Mouse (Mus musculus) G1E-ER4 (cell line): ENCODE measurements around the gene Ms4a4a. TPM values are rescaled to one million over a fixed set of nuclear protein-coding genes. Genes with fewer than 3 reads are reported as not detected.

Experiments used
- GATA1 ChIP-seq: IDR thresholded peaks from one replicate; pipeline ENCODE4 v1.8.0; 2012; ENCODE audit warnings: low read length, inconsistent platforms
- polyA plus RNA-seq: library from polyadenylated mRNA; stranded (reverse); fragments of >175 nt; gene quantifications from 2 replicates; pipeline ENCODE4 v1.2.3, GENCODE M21; 2012

The Ms4a4a gene
- not detected in 2 replicates for polyA plus RNA-seq

DNA sequence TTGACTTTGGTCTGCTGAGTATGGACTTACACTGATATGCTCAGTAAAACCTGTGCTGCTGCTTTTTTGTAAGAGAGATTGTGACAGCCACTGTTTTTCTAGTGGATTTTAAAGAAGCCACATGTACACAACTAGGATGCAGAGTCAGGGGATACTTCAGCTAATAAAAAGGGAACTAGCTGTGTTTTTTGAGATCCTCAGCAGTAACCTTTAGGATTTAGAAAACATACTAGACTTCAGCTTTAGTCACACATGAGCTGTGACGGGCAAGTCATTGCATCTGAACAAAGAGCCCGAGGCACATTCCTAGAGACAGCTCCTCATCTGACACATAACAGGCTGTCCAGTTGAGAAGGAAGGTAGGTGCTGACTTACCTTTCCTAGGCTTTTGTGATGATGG, at the start of gene Ms4a4a:
Gene Ms4a4a, plus strand, starts transcription at position 251 of the 400 bp plus-strand sequence.
- no peak for TF ChIP-seq GATA1

- no peak for TF ChIP-seq GATA1
Observed at GRCm38 (mm10) chr19:11335932-11336331, 39.4 kb upstream of the Ms4a4a start, which contains the start of gene Ms4a7. Gene Ms4a7, minus strand, starts transcription at chr19:11336146.

DNA sequence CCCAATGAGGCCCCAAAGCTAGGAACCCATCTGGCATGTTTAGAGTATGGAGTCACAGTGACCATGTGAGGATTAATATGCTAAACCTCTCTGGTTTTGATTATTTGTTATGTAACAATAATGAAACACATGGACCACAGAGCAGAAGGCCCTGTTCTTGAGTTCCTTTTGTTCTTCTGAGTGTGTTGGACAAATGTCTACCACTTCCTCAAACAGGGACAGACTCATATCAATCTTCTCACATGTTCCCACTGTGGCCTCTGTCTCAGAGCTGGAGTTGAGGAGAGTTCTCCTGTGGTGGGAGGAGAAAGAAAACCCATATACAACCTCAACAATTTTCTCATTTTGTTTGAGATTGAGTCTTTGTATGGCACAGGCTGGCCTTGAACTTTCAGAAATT, 32.2 kb upstream of the Ms4a4a start:
- TF ChIP-seq GATA1: no peak

- no peak for TF ChIP-seq GATA1
Observed at GRCm38 (mm10) chr19:11343992-11344391, 31.3 kb upstream of the Ms4a4a start.

DNA sequence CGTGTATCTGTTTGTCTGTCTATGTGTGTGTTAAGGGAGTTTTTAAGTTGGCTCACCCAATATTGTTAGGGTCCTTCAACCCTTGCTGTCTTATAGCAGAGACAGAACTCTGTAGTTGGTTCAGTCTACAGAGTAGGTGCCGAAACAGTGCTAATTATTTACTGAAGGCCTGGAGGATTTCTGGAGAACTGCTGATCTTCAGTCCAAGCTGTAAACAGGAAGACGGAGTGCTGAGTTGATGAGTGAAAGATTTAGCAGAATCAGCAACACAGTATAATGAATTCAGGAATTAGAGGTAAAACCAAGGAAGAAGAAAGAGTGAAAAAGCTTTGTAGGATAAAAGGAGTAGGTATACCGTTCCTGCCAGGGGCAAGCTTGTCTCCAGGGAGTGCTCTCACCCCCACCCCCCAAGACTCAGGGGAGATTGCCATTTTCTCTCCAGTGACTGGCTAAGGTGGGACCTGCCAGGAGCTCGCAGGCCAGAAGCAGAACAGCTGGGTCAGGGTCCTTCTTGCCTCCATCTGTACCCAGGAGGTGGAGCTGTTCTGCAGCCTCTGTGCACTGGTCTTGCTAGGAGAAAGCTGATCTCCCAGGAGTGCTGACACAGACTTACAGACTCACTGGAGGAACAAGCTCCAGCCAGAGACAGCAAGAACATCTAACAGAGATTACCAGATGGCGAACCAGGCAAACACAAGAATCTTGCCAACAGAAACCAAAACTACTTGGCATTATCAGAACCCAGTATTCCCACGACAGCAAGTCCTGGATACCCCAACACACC, 25.4 kb upstream of the Ms4a4a start:
- TF ChIP-seq GATA1: no peak

- TF ChIP-seq GATA1: no peak
Observed at GRCm38 (mm10) chr19:11351878-11352277, 23.4 kb upstream of the Ms4a4a start.

DNA sequence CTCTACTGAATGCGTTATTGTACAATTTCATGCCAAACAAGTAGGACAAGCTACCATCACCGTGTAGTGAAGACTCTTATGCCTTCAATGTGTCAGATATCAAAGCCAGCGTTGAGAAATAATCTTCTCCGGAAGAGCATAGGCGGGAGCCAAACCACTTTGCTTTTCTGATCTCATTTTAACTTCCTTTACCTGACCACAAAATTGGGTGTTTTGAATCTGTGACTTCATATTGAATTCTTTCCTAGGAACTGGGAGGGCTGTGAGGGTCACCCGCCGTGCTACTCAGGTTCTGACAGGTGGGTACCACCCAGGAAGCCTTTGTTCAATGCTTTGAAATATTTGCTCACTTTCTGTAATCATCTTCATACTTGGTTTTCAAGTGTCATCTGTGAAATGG, 19.6 kb upstream of the Ms4a4a start:
- TF ChIP-seq GATA1: no peak

- TF ChIP-seq GATA1: no peak
Observed at GRCm38 (mm10) chr19:11360106-11360505, 15.2 kb upstream of the Ms4a4a start.

GRCm38 (mm10) chr19:11362002-11362401, 13.3 kb upstream of the Ms4a4a start:
- no peak for TF ChIP-seq GATA1

GRCm38 (mm10) chr19:11368310-11368709, 7.0 kb upstream of the Ms4a4a start:
- TF ChIP-seq GATA1: no peak

DNA sequence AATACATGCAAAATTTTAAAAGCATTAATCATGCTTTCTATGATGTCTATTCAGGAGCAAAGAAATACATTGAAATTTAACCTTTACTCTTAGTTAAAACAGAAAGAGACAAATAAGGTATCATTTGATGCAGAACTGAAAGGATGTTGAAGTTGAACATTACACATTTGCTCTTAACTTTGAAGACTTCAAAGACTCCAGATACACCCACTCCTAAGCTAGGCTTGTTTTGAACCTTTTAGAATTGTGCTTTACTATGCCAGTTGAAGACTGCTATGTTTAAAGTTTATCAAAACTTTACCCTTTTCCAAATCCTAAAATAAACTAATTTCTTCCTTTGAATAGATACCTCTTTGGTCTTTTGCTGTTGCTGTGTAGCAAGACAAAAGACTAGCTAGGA, 4.1 kb upstream of the Ms4a4a start:
- TF ChIP-seq GATA1: no peak

- no peak for TF ChIP-seq GATA1
Observed at GRCm38 (mm10) chr19:11376399-11376798, 1.1 kb downstream of the Ms4a4a start.

DNA sequence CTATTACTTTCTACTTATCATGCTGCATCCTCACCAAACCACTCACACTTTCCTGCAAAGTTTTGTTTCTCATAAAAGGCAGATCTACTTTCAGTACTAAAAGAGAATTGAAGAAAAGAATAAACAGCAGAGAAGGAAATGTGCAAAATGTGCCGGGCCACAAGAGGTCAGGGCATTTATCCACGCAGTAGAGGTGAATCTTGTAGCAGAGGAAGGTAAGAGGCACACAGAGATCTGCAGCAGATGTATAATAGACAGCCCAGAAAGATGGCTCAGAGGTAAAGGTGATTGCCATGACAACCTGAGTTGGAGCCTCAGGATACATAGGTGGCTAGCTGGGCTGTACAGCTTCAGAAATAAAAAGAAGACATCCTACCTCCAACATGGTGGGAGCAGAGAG, 11.8 kb downstream of the Ms4a4a start:
- no peak for TF ChIP-seq GATA1

- TF ChIP-seq GATA1: no peak
Observed at GRCm38 (mm10) chr19:11387685-11388084, 12.4 kb downstream of the Ms4a4a start.

GRCm38 (mm10) chr19:11388949-11389348, 13.6 kb downstream of the Ms4a4a start:
- no peak for TF ChIP-seq GATA1

DNA sequence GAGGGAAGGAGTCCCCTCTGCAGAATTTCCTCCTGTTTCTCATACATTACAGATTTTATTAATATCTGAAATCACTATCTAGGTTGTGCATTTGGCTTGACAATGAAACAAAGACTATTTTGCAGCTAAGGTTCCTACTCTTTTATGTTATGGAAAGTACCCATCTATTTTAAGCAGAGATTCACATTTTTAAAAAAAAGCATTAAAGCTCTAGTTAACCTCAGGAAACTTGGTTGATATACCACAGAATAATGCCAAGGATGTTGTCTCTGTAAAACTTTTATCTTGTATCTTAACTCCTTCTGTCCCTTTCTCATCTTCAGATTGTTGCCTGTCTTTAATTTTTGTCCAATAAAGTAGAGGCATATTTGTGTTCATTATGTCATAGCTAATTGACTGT, 20.4 kb downstream of the Ms4a4a start:
- no peak for TF ChIP-seq GATA1

DNA sequence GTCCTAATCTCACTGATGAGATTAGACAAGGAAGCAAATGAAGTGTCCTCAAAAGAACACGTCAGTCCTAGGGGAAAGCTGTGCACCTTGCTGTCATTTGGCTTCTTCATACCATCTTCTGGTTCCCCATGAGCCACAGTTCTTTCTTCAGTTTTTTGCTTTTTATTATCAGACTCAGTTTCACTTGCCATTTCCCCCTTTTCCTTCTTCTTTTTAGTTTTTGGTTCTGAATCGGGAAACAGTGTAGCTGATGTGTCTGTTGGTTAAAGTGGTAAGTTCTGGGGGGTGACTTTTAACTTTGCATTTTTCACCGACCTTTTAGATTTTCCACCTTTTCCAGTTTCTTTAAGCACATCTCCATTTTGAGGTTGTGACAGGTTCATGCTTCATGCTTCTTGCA, 29.2 kb downstream of the Ms4a4a start, which contains the start of gene Ms4a4c:
Gene Ms4a4c, plus strand, starts transcription at position 244 of the 400 bp plus-strand sequence.
- no peak for TF ChIP-seq GATA1
